Mouse (Mus musculus) frontal cortex, postnatal 14 days (tissue): ENCODE measurements at regions not wholly inside any gene's neighbourhood (a gene's known extent, or its start where the extent isn't known, plus 50 kb on each side); places are given as distances from the start of the nearest gene placed in this dataset.

Experiments used
- DNase-seq, 2 experiments: peaks; one replicate each; pipeline ENCODE4 v3.0.0; 2022; ENCODE audit warnings: low spot score in 2 of 2

GRCm38 (mm10) chr8:125367374-125367773 is 202.2 kb downstream of the Sipa1l2 start:
- DNase-seq: no peak

- DNase-seq: no peak
Observed at GRCm38 (mm10) chr8:125365004-125365403, 204.6 kb downstream of the Sipa1l2 start.

- DNase-seq: no peak
Observed at GRCm38 (mm10) chr8:125359456-125359855, 210.2 kb downstream of the Sipa1l2 start.

GRCm38 (mm10) chr8:125357759-125358158 is 211.8 kb downstream of the Sipa1l2 start:
- no peak for DNase-seq

- DNase-seq: peak in 1 of 2 experiments; percentile 27
Observed at GRCm38 (mm10) chr8:125355059-125355509, 214.5 kb downstream of the Sipa1l2 start.

- no peak for DNase-seq
Observed at GRCm38 (mm10) chr8:125352276-125352675, 217.3 kb downstream of the Sipa1l2 start.

GRCm38 (mm10) chr8:125351486-125352032 is 218.0 kb downstream of the Sipa1l2 start:
- no peak for DNase-seq

GRCm38 (mm10) chr8:125349290-125350025 is 220.2 kb downstream of the Sipa1l2 start:
- DNase-seq: no peak

- no peak for DNase-seq
Observed at GRCm38 (mm10) chr8:125346182-125346581, 223.4 kb downstream of the Sipa1l2 start.

- no peak for DNase-seq
Observed at GRCm38 (mm10) chr8:125345571-125345970, 224.0 kb downstream of the Sipa1l2 start.

- no peak for DNase-seq
Observed at GRCm38 (mm10) chr8:125343867-125344266, 225.7 kb downstream of the Sipa1l2 start.

GRCm38 (mm10) chr8:125342521-125342920 is 227.1 kb downstream of the Sipa1l2 start:
- no peak for DNase-seq

- DNase-seq: no peak
Observed at GRCm38 (mm10) chr8:125341606-125342005, 228.0 kb downstream of the Sipa1l2 start.

GRCm38 (mm10) chr8:125338222-125338621 is 231.4 kb downstream of the Sipa1l2 start:
- DNase-seq: no peak

GRCm38 (mm10) chr8:125337444-125338077 is 232.0 kb downstream of the Sipa1l2 start:
- no peak for DNase-seq

- no peak for DNase-seq
Observed at GRCm38 (mm10) chr8:125336799-125337198, 232.8 kb downstream of the Sipa1l2 start.

- no peak for DNase-seq
Observed at GRCm38 (mm10) chr8:125335575-125336370, 233.8 kb downstream of the Sipa1l2 start.

GRCm38 (mm10) chr8:125335171-125335570 is 234.4 kb downstream of the Sipa1l2 start:
- DNase-seq: no peak

GRCm38 (mm10) chr8:125330638-125331037 is 239.0 kb downstream of the Sipa1l2 start:
- DNase-seq: no peak

GRCm38 (mm10) chr8:125328650-125329049 is 241.0 kb downstream of the Sipa1l2 start:
- DNase-seq: no peak

GRCm38 (mm10) chr8:125327551-125328262 is 241.9 kb downstream of the Sipa1l2 start:
- no peak for DNase-seq
